Comparison of ENCODE assay signal across 13 mouse cellular contexts in genomic region chr16:31165907-31166306, GRCm38 (mm10). TPM values are rescaled to one million over a fixed set of nuclear protein-coding genes. Genes with fewer than 3 reads are reported as not detected.
DNase-seq lines count a peak whose midpoint lies in the region; ATAC-seq and TF ChIP-seq lines count a peak whose summit lies in the region.
"Had no signal": no experiment of that assay in that cellular context is flagged by ENCODE, and none has a peak within 500 bp of the region (broad histone marks: within the 10 kb centered on the region; RNA-seq: fewer than 3 reads in every experiment).

No protein-coding gene starts in this region.

- no peak for ATAC-seq in intestine, embryonic 14.5 days (replicated peaks; ENCODE audit: low FRiP score, low TSS enrichment, low read depth)
- no peak for ATAC-seq in intestine, embryonic 15.5 days
- ATAC-seq in hindbrain, postnatal 0 days, result no peak
- no peak for ATAC-seq in intestine, embryonic 16.5 days

- H3K36me3 ChIP-seq in intestine, embryonic 14.5 days (ENCODE audit: control insufficient read depth, insufficient read depth, low read length), result no peaks in the 10 kb centered on the region
- no peaks in the 10 kb centered on the region for H3K36me3 ChIP-seq in intestine, embryonic 15.5 days
- H3K36me3 ChIP-seq in hindbrain, postnatal 0 days (ENCODE audit: insufficient read depth, low read length), result no peaks in the 10 kb centered on the region
- no peaks in the 10 kb centered on the region for H3K36me3 ChIP-seq in intestine, embryonic 16.5 days (ENCODE audit: control insufficient read depth, insufficient read depth, low read length)
- H3K36me3 ChIP-seq: neural tube, embryonic 13.5 days had no signal

- peaks cover 23% of the 10 kb centered on the region for H3K4me1 ChIP-seq in intestine, embryonic 14.5 days (replicated peaks; ENCODE audit: control insufficient read depth, insufficient read depth, low read length)
- H3K4me1 ChIP-seq in intestine, embryonic 15.5 days (replicated peaks), result peaks cover 25% of the 10 kb centered on the region
- H3K4me1 ChIP-seq in hindbrain, postnatal 0 days (ENCODE audit: insufficient read depth, low read length), result 0 out of 2 replicates have a peak, but pooled peaks cover 3% of the 10 kb centered on the region
- peaks cover 23% of the 10 kb centered on the region for H3K4me1 ChIP-seq in intestine, embryonic 16.5 days (ENCODE audit: control insufficient read depth, insufficient read depth, low read length)

- DNase-seq in adrenal gland, adult (ENCODE audit: inconsistent age in 2 of 2, low spot score in 1 of 2), result peak; percentile 37 to 79
- DNase-seq in adrenal gland, adult 18-20 months (ENCODE audit: low spot score in 2 of 2), result no peak
- DNase-seq in intestine, embryonic 14.5 days (ENCODE audit: low spot score), result no peak
- DNase-seq in adipocyte (ENCODE audit: low spot score), result peak; percentile 72
- peak; percentile 14 for DNase-seq in hindbrain, postnatal 0 days (ENCODE audit: low spot score)
- no peak for DNase-seq in thymus, postnatal 4 days
- DNase-seq: cerebellum, adult 11-12 months; right cerebral cortex, postnatal 14 days had no signal

- H3K9me3 ChIP-seq in intestine, embryonic 14.5 days (ENCODE audit: control insufficient read depth, low read length), result no peaks in the 10 kb centered on the region
- no peaks in the 10 kb centered on the region for H3K9me3 ChIP-seq in intestine, embryonic 15.5 days
- H3K9me3 ChIP-seq in hindbrain, postnatal 0 days (ENCODE audit: low read length), result no peaks in the 10 kb centered on the region
- H3K9me3 ChIP-seq in intestine, embryonic 16.5 days (ENCODE audit: control insufficient read depth, low read length), result no peaks in the 10 kb centered on the region
- H3K9me3 ChIP-seq: neural tube, embryonic 13.5 days had no signal

- peak overlapping the region; percentile 49 for H3K27ac ChIP-seq in intestine, embryonic 14.5 days (ENCODE audit: low read depth)
- H3K27ac ChIP-seq in intestine, embryonic 15.5 days, result no peak overlapping the region
- H3K27ac ChIP-seq in hindbrain, postnatal 0 days, result 0 out of 2 replicates have a peak overlapping the region, but pooled peaks have one; percentile 3
- H3K27ac ChIP-seq in intestine, embryonic 16.5 days (ENCODE audit: low read length), result no peak overlapping the region
- H3K27ac ChIP-seq: macrophage; neural tube, embryonic 13.5 days had no signal

- H3K4me2 ChIP-seq in intestine, embryonic 14.5 days (ENCODE audit: low read length), result no peak overlapping the region
- H3K4me2 ChIP-seq in intestine, embryonic 15.5 days (replicated peaks), result no peak overlapping the region
- no peak overlapping the region for H3K4me2 ChIP-seq in hindbrain, postnatal 0 days (ENCODE audit: low read depth, low read length)
- H3K4me2 ChIP-seq in intestine, embryonic 16.5 days (ENCODE audit: low read depth, low read length), result no peak overlapping the region
- H3K4me2 ChIP-seq: neural tube, embryonic 13.5 days had no signal

- no peak overlapping the region for H3K9ac ChIP-seq in intestine, embryonic 14.5 days (ENCODE audit: low read length)
- no peak overlapping the region for H3K9ac ChIP-seq in intestine, embryonic 15.5 days
- no peak overlapping the region for H3K9ac ChIP-seq in hindbrain, postnatal 0 days (replicated peaks; ENCODE audit: low read length)
- H3K9ac ChIP-seq in intestine, embryonic 16.5 days (ENCODE audit: low read depth, low read length), result no peak overlapping the region
- H3K9ac ChIP-seq: neural tube, embryonic 13.5 days had no signal

- TF ChIP-seq CTCF in hindbrain, postnatal 0 days (IDR thresholded peaks at IDR 0.05; ENCODE audit: low read depth), result no peak

- no peaks in the 10 kb centered on the region for H3K27me3 ChIP-seq in intestine, embryonic 14.5 days (replicated peaks; ENCODE audit: control insufficient read depth, insufficient read depth, low read length)
- no peaks in the 10 kb centered on the region for H3K27me3 ChIP-seq in intestine, embryonic 15.5 days (replicated peaks)
- H3K27me3 ChIP-seq in hindbrain, postnatal 0 days (ENCODE audit: insufficient read depth, low read length), result no peaks in the 10 kb centered on the region
- H3K27me3 ChIP-seq in intestine, embryonic 16.5 days (replicated peaks; ENCODE audit: control insufficient read depth, insufficient read depth, low read length), result no peaks in the 10 kb centered on the region
- H3K27me3 ChIP-seq: neural tube, embryonic 13.5 days had no signal

- 66% methylated on average over 4 of the region's 4 CpGs for WGBS in intestine, embryonic 14.5 days
- WGBS in intestine, embryonic 15.5 days, result 53% methylated on average over 4 of the region's 4 CpGs
- WGBS in hindbrain, postnatal 0 days, result 36% methylated on average over 4 of the region's 4 CpGs
- WGBS in intestine, embryonic 16.5 days, result 52% methylated on average over 4 of the region's 4 CpGs

- no peak overlapping the region for H3K4me3 ChIP-seq in intestine, embryonic 14.5 days (ENCODE audit: low read depth, low read length)
- H3K4me3 ChIP-seq in intestine, embryonic 15.5 days (replicated peaks), result no peak overlapping the region
- no peak overlapping the region for H3K4me3 ChIP-seq in hindbrain, postnatal 0 days (ENCODE audit: low read length)
- no peak overlapping the region for H3K4me3 ChIP-seq in intestine, embryonic 16.5 days (ENCODE audit: low read length)
- H3K4me3 ChIP-seq: erythroblast, embryonic 14.5 days; neural tube, embryonic 13.5 days had no signal

RNA-seq across cellular contexts. Expression of gene Acap2, which starts 35.1 kb away (rescaled TPM):
- 10 to 100 TPM; 32.0 to 37.3 TPM for total RNA-seq in adrenal gland, adult 18-20 months (2021)
- 24.6 and 27.3 TPM in 2 replicates for polyA plus RNA-seq in intestine, embryonic 14.5 days (2014; fragmentation: Nextera tagmentation; extraction: Ambion mirVana)
- 17.4 and 18.6 TPM in 2 replicates for polyA plus RNA-seq in intestine, embryonic 15.5 days (2015; fragmentation: Nextera tagmentation; extraction: Ambion mirVana)
- 22.3 and 23.4 TPM in 2 replicates for total RNA-seq in hindbrain, postnatal 0 days (2014; rRNA removed)
- polyA plus RNA-seq in hindbrain, postnatal 0 days (2015; fragmentation: Nextera tagmentation; extraction: Ambion mirVana), result 11.9 and 12.3 TPM in 2 replicates
- polyA plus RNA-seq in intestine, embryonic 16.5 days (2015; fragmentation: Nextera tagmentation; extraction: Ambion mirVana), result 14.7 and 17.7 TPM in 2 replicates

Comparison
In these comparisons a context has a peak if more than half of its experiments do, and no peak if none do; other contexts are left out.
1. DNase-seq: peak in adrenal gland, adult (2 of 2), adipocyte (single experiment) and hindbrain, postnatal 0 days (single experiment); none in adrenal gland, adult 18-20 months (0 of 2), intestine, embryonic 14.5 days (single experiment) and thymus, postnatal 4 days (single experiment).
2. H3K27ac ChIP-seq: peak in intestine, embryonic 14.5 days (single experiment) and hindbrain, postnatal 0 days (single experiment); none in intestine, embryonic 15.5 days (single experiment) and intestine, embryonic 16.5 days (single experiment).